Mouse (Mus musculus) Patski (cell line): ENCODE results near the gene Trim54. TPM values are rescaled to one million over a fixed set of nuclear protein-coding genes. Genes with fewer than 3 reads are reported as not detected.

Experiments used
- ATAC-seq: fragments of 100-300 bp; one replicate; pipeline ENCODE4 v1.8.0; 2021
- CTCF ChIA-PET: fragments of 350-600 bp; sonication (Branson Sonifier 250); formaldehyde crosslinking; loops from one replicate; lab custom pipeline; 2022; ENCODE audit warnings: inconsistent platforms; lab: Charles Lee
- POLR2A ChIA-PET: fragments of 350-600 bp; sonication (Branson Sonifier 250); formaldehyde crosslinking; loops from one replicate; lab custom pipeline; 2022; ENCODE audit warnings: antibody characterized with exemption, inconsistent platforms; lab: Charles Lee
- DNase-seq: peaks from one replicate; pipeline ENCODE4 v3.0.0-alpha.2; 2011; ENCODE audit warnings: low read depth, low spot score
- H3K27me3 ChIP-seq: fragments of 371-371 bp; one replicate; pipeline ENCODE4 v1.5.1; 2021
- CTCF ChIP-seq: fragments of 100-300 bp; IDR thresholded peaks from one replicate; pipeline ENCODE4 v1.5.1; 2021
- in situ Hi-C: fragments of 300-500 bp; cut with MboI; formaldehyde crosslinking; loops from 3 replicates; pipeline ENCODE4 v1.11.1; 2018; ENCODE audit warnings: low pct_unique_long_range_greater_than_20kb, mixed read lengths
- polyA plus RNA-seq: library from polyadenylated mRNA; unstranded; gene quantifications from one replicate; pipeline ENCODE4 v1.2.3, GENCODE M21; 2021

The Trim54 gene
- polyA plus RNA-seq, 1 experiment from 2014 or later: not detected

DNA sequence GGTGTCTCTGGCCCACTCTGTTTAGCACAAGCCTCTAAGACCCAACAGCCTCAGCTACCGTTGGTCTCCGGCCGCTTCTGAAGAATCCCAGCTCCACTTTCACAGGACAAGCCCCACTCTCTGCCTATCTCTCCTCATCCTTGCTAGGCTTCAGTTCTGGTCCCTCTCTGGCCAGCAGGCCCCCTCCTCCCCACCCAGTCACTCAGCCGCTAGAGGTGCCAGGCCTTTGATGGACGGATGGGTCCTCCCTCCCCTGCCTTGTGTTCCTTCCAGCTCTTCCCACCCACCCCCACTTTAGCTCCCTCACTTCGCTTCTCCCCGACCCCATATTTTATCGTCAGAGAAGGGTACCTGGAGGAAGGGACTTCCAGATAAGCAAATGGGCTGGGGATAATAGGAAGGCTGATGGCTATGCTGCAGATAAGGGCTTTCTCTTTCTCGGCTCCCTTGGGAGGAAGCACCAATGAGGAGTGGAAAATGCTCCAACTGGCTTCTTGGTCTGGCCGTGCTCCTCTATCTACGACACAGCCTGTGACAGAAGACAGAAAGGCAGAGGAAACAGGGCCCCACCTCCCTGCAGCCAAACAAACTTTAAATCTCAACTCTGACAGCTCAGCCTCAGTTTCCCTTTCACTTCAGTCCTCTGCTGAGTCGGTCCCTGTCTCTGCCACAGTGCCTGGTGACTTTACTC is 33.4 kb upstream of the Trim54 start:
- POLR2A ChIA-PET: no interaction called here
- CTCF ChIA-PET: interaction anchor here (0.9 to 3.3 kb wide), 2 partner anchors 13 to 29 kb away, joined by 3 to 15 read pairs; no protein-coding TSS in a partner anchor
- DNase-seq: no peak

DNA sequence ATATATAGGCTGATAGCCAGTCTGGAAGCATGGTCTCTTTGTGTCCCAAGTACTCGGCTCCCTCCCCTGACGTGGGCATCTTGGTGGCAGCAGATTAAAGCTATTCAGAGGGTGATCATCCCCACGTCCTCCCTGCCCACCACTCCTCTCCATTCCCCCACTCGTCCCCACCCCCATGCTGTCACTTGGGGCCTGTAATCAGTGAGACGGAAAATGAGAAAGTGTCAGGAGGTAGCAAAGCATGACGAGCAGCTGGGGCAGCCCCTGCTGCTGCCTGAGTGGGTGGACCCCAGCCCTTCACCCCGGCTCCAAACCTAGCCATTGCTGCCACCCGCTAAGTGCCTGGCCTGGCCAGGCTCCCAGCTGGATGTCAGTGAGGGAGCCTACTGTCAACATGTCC is 32.6 kb upstream of the Trim54 start:
- ChIA-PET CTCF (no interaction called here), POLR2A (no interaction called here)
- in situ Hi-C loops: no loop called here
- no peak for TF ChIP-seq CTCF
- DNase-seq: no peak
- H3K27me3 ChIP-seq: no peaks in the 10 kb centered on the region
- no peak for ATAC-seq

More for the DNA sequence above, 33.4 kb upstream of the Trim54 start:
- no peak for TF ChIP-seq CTCF
- ATAC-seq: no peak
- in situ Hi-C loops: no loop called here
- H3K27me3 ChIP-seq: no peaks in the 10 kb centered on the region

DNA sequence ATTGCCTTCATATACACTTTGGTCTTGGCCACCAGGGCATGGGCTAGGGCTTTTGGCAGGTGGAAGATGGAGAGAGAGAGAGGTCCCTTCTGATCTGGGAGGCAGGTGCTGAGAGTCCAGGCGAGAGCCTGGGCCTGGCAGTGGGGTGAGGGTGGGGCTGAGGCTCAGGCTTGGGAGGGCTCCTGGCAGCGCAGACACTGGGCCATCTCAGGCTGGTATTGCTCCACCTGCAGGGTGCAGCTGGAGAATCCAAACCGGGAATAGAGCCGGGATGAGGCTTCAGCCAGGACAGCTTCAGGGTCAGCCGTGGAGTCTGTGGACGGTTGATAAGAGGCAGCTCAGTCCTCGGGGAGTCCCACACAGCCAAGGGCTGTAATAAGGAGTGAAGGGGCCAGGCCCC is 29.9 kb upstream of the Trim54 start:
- H3K27me3 ChIP-seq: peaks cover 1% of the 10 kb centered on the region
- POLR2A ChIA-PET: no interaction called here
- DNase-seq: no peak
- no peak for TF ChIP-seq CTCF
- no peak for ATAC-seq
- CTCF ChIA-PET: no interaction called here
- in situ Hi-C loops: no loop called here

DNA sequence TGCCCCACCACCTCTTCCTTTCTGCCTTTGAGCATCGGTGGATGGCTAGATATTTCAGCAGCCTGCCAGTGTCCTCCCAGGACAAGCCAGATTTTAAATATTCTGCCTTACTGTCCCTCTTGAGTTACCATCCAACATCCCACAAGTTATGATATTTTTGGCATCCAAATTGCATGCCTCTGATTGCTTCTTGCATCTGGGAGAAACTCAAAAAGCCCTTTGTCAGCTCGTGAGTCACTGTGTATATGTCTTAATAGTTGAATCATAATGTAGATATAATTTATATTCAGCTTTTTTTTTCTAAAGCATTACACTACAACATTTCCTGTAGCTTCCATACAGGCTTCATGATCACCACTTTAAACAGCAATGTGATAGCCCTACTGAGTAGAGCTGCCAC is 29.4 kb upstream of the Trim54 start:
- CTCF ChIA-PET: no interaction called here
- no peak for ATAC-seq
- no peak for DNase-seq
- POLR2A ChIA-PET: no interaction called here
- in situ Hi-C loops: no loop called here
- H3K27me3 ChIP-seq: peaks cover 7% of the 10 kb centered on the region
- TF ChIP-seq CTCF: no peak

DNA sequence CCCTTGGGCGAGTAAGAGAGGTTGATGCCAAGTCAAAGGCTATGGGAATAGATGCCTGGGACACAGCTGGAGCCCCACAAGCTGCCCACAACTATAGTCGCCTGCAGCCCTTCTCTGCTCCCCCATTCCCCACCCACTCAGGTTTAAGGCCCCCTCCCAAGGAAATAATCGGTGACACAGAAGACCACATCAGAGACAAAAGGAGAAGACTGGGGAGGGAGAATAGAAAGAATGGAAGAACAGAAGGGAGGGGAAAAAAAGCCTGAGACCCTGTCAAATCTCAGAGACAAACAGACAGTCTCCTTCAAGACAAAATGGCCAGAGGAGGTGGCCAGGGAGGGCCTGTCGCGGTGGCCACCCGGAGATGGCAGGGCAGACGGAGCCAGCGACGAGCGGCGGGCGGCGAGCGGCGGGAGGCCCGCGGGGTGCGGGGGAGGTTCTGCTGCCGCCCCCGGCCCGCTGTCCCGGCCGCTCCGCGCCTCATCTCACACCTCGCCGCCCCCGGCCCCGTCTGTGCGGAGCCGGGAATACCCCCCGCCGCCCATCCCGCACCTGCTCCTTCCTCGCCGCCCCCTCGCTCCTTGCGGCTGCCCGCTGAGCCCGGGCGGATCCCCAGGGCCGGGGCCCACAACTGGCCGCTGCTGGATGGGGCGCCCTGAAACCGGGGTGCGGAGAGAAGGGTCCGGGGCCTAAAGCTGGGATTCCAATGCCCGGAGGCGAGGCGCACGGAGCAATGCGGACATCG is 24.1 kb upstream of the Trim54 start:
- in situ Hi-C loops: no loop called here
- CTCF ChIA-PET: no interaction called here
- POLR2A ChIA-PET: no interaction called here
- DNase-seq: no peak
- H3K27me3 ChIP-seq: peaks cover 29% of the 10 kb centered on the region
- TF ChIP-seq CTCF: no peak
- no peak for ATAC-seq

DNA sequence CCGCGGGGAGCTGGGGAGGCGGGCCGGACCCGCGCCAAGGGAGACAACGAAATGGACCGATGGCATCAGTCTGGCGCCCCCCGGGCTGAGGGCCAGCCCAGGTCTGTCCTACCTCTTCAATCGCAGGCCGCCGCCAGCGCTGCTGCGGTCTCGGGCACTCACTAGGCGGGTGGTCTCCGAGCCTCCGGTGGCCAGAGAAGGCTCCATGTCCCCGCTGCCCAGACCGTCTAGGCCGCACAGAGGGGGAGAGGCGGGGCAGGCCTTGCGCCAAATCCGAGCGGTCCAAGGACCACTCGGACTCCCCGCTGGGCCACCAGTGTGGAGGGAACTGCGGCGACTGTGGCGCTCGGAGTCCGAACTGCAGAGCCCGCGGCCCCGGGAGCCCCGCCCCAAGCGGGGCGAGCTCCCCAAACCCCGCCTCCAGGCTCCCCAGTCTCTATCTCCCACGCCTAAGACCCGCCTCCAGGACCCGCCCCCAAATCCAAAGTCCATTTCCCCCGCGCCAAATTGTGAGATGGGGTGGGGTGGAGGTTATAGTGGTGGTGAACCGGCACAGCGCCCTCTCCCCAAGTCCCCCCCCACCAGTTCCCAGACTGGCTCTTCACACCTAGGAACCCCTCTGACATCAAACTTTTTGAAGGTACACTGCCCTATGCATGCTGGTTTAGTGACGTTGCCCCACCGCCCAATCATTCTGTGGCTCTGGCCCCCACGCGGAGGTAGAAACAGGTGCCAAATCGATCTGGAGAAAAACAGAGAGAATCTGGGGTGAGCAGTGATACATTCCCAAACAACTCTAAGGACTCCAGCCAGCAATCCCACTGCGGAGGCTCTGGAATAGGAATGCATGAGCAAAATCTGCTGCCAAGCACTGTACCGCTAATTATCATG is 23.1 kb upstream of the Trim54 start:
- no peak for TF ChIP-seq CTCF
- in situ Hi-C loops: no loop called here
- peaks cover 34% of the 10 kb centered on the region for H3K27me3 ChIP-seq
- DNase-seq (no peak), ATAC-seq (peak; percentile 22)
- CTCF ChIA-PET: no interaction called here
- POLR2A ChIA-PET: no interaction called here

DNA sequence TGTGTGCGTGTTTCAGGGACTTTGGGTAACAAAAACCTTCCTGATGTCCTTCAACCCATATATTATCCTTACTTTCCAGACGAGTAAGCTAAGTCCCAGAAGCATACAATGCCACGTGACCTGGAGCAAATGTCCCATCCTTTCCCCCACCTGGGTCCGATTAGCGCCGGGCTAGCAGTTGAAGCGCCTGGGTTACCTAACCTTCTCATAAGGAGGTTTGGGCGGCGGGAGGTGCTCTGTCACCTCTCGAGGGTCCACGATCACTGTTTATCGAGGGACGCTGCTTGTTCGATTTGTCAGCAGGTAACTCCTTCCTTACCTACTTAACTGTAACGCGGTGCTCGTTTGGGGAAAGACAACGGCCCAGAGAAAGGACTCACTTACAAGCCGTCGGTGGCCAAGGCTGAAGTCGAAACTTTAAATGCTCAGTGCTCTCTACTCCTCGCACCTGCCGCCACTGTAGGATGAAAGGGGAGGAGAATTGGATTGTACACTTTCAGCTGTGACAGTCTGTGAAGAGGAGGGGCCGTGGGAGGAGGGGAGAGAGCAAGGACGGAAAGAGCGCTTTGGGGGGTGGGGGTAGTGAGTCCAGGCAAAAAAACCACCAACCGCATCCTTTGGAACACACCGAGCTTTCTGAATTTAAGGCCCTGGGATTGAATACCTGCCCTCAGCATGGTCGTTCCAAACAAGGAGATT is 22.3 kb upstream of the Trim54 start:
- CTCF ChIA-PET: interaction anchor here (1.5 kb wide), 1 partner anchor 18 kb away, joined by 4 read pairs; no protein-coding TSS in a partner anchor
- in situ Hi-C loops: no loop called here
- POLR2A ChIA-PET: no interaction called here
- TF ChIP-seq CTCF: no peak
- DNase-seq (no peak), ATAC-seq (no peak)
- peaks cover 39% of the 10 kb centered on the region for H3K27me3 ChIP-seq

DNA sequence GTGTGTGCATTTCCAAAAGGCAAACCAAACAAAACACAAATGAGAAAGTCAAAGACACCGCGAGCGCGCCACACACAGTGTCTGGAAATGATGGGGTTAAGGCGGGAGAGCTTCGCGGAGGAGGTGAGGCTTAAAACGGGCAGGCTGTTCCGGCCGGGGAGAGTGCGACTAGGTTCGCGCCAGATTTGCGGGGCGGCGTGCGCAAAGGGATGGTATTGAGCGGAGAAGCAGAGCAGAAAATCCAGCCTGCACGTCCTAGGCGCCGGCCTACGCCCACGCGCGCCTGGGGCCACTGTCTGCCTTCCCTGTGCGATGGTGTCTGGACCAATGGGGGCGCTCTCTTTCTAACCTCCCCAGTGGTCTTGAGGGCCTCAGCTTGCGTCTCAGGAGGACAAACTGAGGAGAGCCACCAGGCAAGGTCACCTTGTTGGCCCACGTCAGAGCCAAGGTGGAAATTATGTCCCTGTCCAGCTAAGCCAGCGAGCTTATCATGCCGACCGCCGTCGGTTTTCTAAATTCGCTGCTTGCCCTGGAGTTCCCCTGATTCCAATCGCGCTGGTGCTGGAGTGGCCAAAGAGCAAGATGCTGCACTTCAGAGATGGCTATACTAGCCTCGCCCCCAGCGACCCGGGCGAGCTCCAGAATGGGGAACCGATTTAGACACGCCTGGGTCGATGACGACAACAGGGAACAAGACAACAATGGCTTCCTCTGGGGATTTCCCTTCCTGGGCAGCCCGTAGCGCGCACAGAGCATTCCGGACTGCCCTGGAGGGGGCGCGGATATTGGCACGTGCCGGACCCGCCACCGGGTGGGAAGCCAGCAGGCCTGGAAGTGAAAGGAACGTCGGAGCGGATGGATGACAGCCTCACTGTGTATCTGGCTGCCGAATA is 21.5 kb upstream of the Trim54 start:
- POLR2A ChIA-PET: no interaction called here
- in situ Hi-C loops: no loop called here
- H3K27me3 ChIP-seq: peaks cover 39% of the 10 kb centered on the region
- no peak for ATAC-seq
- CTCF ChIA-PET: interaction anchor here (0.9 to 1.5 kb wide), 2 partner anchors 17 to 47 kb away, joined by 3 to 4 read pairs; partner anchors contain the start of gene Atraid
- DNase-seq: no peak
- no peak for TF ChIP-seq CTCF
